Mouse (Mus musculus): ENCODE results near the gene C1qa. TPM values are rescaled to one million over a fixed set of nuclear protein-coding genes. Genes with fewer than 3 reads are reported as not detected.
A peak's percentile ranks its signal among the peaks of the same experiment; 100 is the strongest.

C1qa gene
- 46.6 and 49.2 TPM in 2 replicates for polyA plus RNA-seq (2014; fragmentation: Nextera tagmentation; extraction: Ambion mirVana)

- H3K36me3 ChIP-seq (ENCODE audit: control insufficient read depth, insufficient read depth, low read length), result no peaks in the 10 kb centered on the region
- no peak for ATAC-seq (ENCODE audit: low read depth)
- 76% methylated on average over 9 of the region's 9 CpGs for WGBS
- no peaks in the 10 kb centered on the region for H3K9me3 ChIP-seq (ENCODE audit: control insufficient read depth, low read length)
- H3K4me1 ChIP-seq (ENCODE audit: control insufficient read depth, insufficient read depth, low read length), result no peaks in the 10 kb centered on the region
- H3K27me3 ChIP-seq (replicated peaks; ENCODE audit: control insufficient read depth, insufficient read depth, low read length), result peaks cover 31% of the 10 kb centered on the region
- no peak within 1 kb of the TSS for H3K4me3 ChIP-seq (ENCODE audit: low read depth, low read length)
- no peak within 1 kb of the TSS for H3K9ac ChIP-seq (ENCODE audit: low read depth, low read length)
- no peak within 1 kb of the TSS for H3K4me2 ChIP-seq (ENCODE audit: low read depth, low read length)
- no peak within 1 kb of the TSS for H3K27ac ChIP-seq (replicated peaks; ENCODE audit: low read depth, low read length)
- DNase-seq (ENCODE audit: low spot score), result no peak
Measured at GRCm38 (mm10) chr4:136898637-136899036, at the start of gene C1qa. Gene C1qa, minus strand, starts transcription at chr4:136898803.

- DNase-seq (ENCODE audit: low spot score) (peak; percentile 42), ATAC-seq (ENCODE audit: low read depth) (peak; percentile 34)
- Histone ChIP-seq H3K36me3 (ENCODE audit: control insufficient read depth, insufficient read depth, low read length) (no peaks in the 10 kb centered on the region), H3K27me3 (replicated peaks; ENCODE audit: control insufficient read depth, insufficient read depth, low read length) (peaks cover 24% of the 10 kb centered on the region), H3K27ac (replicated peaks; ENCODE audit: low read depth, low read length) (no peak overlapping the region), H3K9me3 (ENCODE audit: control insufficient read depth, low read length) (no peaks in the 10 kb centered on the region), H3K4me1 (ENCODE audit: control insufficient read depth, insufficient read depth, low read length) (peaks cover 12% of the 10 kb centered on the region), H3K4me2 (ENCODE audit: low read depth, low read length) (no peak overlapping the region), H3K9ac (ENCODE audit: low read depth, low read length) (no peak overlapping the region), H3K4me3 (ENCODE audit: low read depth, low read length) (no peak overlapping the region)
- WGBS, result 55% methylated on average over 15 of the region's 17 CpGs
Measured at GRCm38 (mm10) chr4:136945397-136945796, 46.8 kb upstream of the C1qa start.

GRCm38 (mm10) chr4:136944558-136945350, 46.2 kb upstream of the C1qa start:
- Histone ChIP-seq H3K9me3 (ENCODE audit: control insufficient read depth, low read length) (no peaks in the 10 kb centered on the region), H3K36me3 (ENCODE audit: control insufficient read depth, insufficient read depth, low read length) (no peaks in the 10 kb centered on the region), H3K4me3 (ENCODE audit: low read depth, low read length) (no peak overlapping the region), H3K27ac (replicated peaks; ENCODE audit: low read depth, low read length) (no peak overlapping the region), H3K4me2 (ENCODE audit: low read depth, low read length) (no peak overlapping the region), H3K9ac (ENCODE audit: low read depth, low read length) (no peak overlapping the region), H3K27me3 (replicated peaks; ENCODE audit: control insufficient read depth, insufficient read depth, low read length) (peaks cover 19% of the 10 kb centered on the region), H3K4me1 (ENCODE audit: control insufficient read depth, insufficient read depth, low read length) (peaks cover 12% of the 10 kb centered on the region)
- 61% methylated on average over 11 of the region's 11 CpGs for WGBS
- DNase-seq (ENCODE audit: low spot score) (peak; percentile 22), ATAC-seq (ENCODE audit: low read depth) (no peak)

GRCm38 (mm10) chr4:136943175-136943574, 44.6 kb upstream of the C1qa start:
- Histone ChIP-seq H3K9me3 (ENCODE audit: control insufficient read depth, low read length) (no peaks in the 10 kb centered on the region), H3K36me3 (ENCODE audit: control insufficient read depth, insufficient read depth, low read length) (no peaks in the 10 kb centered on the region), H3K9ac (ENCODE audit: low read depth, low read length) (no peak overlapping the region), H3K27ac (replicated peaks; ENCODE audit: low read depth, low read length) (no peak overlapping the region), H3K4me1 (ENCODE audit: control insufficient read depth, insufficient read depth, low read length) (peaks cover 12% of the 10 kb centered on the region), H3K4me2 (ENCODE audit: low read depth, low read length) (no peak overlapping the region), H3K4me3 (ENCODE audit: low read depth, low read length) (no peak overlapping the region), H3K27me3 (replicated peaks; ENCODE audit: control insufficient read depth, insufficient read depth, low read length) (peaks cover 19% of the 10 kb centered on the region)
- WGBS, result 17% methylated on average over 13 of the region's 13 CpGs
- DNase-seq (ENCODE audit: low spot score), result no peak
- no peak for ATAC-seq (ENCODE audit: low read depth)

GRCm38 (mm10) chr4:136942761-136943160, 44.2 kb upstream of the C1qa start:
- peak; percentile 48; the same call in 1 of the 2 replicates for ATAC-seq (ENCODE audit: low read depth)
- H3K4me3 ChIP-seq (ENCODE audit: low read depth, low read length), result no peak overlapping the region
- H3K9ac ChIP-seq (ENCODE audit: low read depth, low read length), result no peak overlapping the region
- H3K27ac ChIP-seq (replicated peaks; ENCODE audit: low read depth, low read length), result no peak overlapping the region
- no peak for DNase-seq (ENCODE audit: low spot score)
- H3K9me3 ChIP-seq (ENCODE audit: control insufficient read depth, low read length), result no peaks in the 10 kb centered on the region
- H3K27me3 ChIP-seq (replicated peaks; ENCODE audit: control insufficient read depth, insufficient read depth, low read length), result peaks cover 19% of the 10 kb centered on the region
- 0 out of 2 replicates have a peak overlapping the region, but pooled peaks have one; percentile 27 for H3K4me2 ChIP-seq (ENCODE audit: low read depth, low read length)
- 12% methylated on average over 17 of the region's 18 CpGs for WGBS
- peaks cover 12% of the 10 kb centered on the region for H3K4me1 ChIP-seq (ENCODE audit: control insufficient read depth, insufficient read depth, low read length)
- H3K36me3 ChIP-seq (ENCODE audit: control insufficient read depth, insufficient read depth, low read length), result no peaks in the 10 kb centered on the region

GRCm38 (mm10) chr4:136937935-136938334, 39.3 kb upstream of the C1qa start:
- WGBS, result 83% methylated on average over 5 of the region's 5 CpGs
- no peak overlapping the region for H3K9ac ChIP-seq (ENCODE audit: low read depth, low read length)
- H3K36me3 ChIP-seq (ENCODE audit: control insufficient read depth, insufficient read depth, low read length), result no peaks in the 10 kb centered on the region
- peaks cover 4% of the 10 kb centered on the region; the same call in 1 of the 2 replicates for H3K4me1 ChIP-seq (ENCODE audit: control insufficient read depth, insufficient read depth, low read length)
- H3K4me2 ChIP-seq (ENCODE audit: low read depth, low read length), result no peak overlapping the region
- no peak overlapping the region for H3K27ac ChIP-seq (replicated peaks; ENCODE audit: low read depth, low read length)
- no peak for ATAC-seq (ENCODE audit: low read depth)
- no peak for DNase-seq (ENCODE audit: low spot score)
- no peaks in the 10 kb centered on the region for H3K9me3 ChIP-seq (ENCODE audit: control insufficient read depth, low read length)
- peaks cover 19% of the 10 kb centered on the region for H3K27me3 ChIP-seq (replicated peaks; ENCODE audit: control insufficient read depth, insufficient read depth, low read length)
- H3K4me3 ChIP-seq (ENCODE audit: low read depth, low read length), result no peak overlapping the region

- Histone ChIP-seq H3K27me3 (replicated peaks; ENCODE audit: control insufficient read depth, insufficient read depth, low read length) (peaks cover 15% of the 10 kb centered on the region), H3K4me1 (ENCODE audit: control insufficient read depth, insufficient read depth, low read length) (no peaks in the 10 kb centered on the region), H3K4me3 (ENCODE audit: low read depth, low read length) (no peak overlapping the region), H3K4me2 (ENCODE audit: low read depth, low read length) (no peak overlapping the region), H3K36me3 (ENCODE audit: control insufficient read depth, insufficient read depth, low read length) (no peaks in the 10 kb centered on the region), H3K9ac (ENCODE audit: low read depth, low read length) (no peak overlapping the region), H3K27ac (replicated peaks; ENCODE audit: low read depth, low read length) (no peak overlapping the region), H3K9me3 (ENCODE audit: control insufficient read depth, low read length) (no peaks in the 10 kb centered on the region)
- DNase-seq (ENCODE audit: low spot score), result no peak
- WGBS, result 79% methylated on average over 4 of the region's 4 CpGs
- ATAC-seq (ENCODE audit: low read depth), result no peak
Measured at GRCm38 (mm10) chr4:136937344-136937743, 38.7 kb upstream of the C1qa start.

GRCm38 (mm10) chr4:136934746-136935613, 36.4 kb upstream of the C1qa start:
- Histone ChIP-seq H3K4me2 (ENCODE audit: low read depth, low read length) (no peak overlapping the region), H3K27me3 (replicated peaks; ENCODE audit: control insufficient read depth, insufficient read depth, low read length) (no peaks in the 10 kb centered on the region; the same call in 1 of the 2 replicates), H3K27ac (replicated peaks; ENCODE audit: low read depth, low read length) (no peak overlapping the region), H3K36me3 (ENCODE audit: control insufficient read depth, insufficient read depth, low read length) (no peaks in the 10 kb centered on the region), H3K4me3 (ENCODE audit: low read depth, low read length) (no peak overlapping the region), H3K4me1 (ENCODE audit: control insufficient read depth, insufficient read depth, low read length) (no peaks in the 10 kb centered on the region), H3K9me3 (ENCODE audit: control insufficient read depth, low read length) (no peaks in the 10 kb centered on the region), H3K9ac (ENCODE audit: low read depth, low read length) (no peak overlapping the region)
- ATAC-seq (ENCODE audit: low read depth) (peak; percentile 32; the same call in 1 of the 2 replicates), DNase-seq (ENCODE audit: low spot score) (peak; percentile 27)
- 39% methylated on average over 17 of the region's 18 CpGs for WGBS
